Mouse (Mus musculus): ENCODE measurements around the gene Commd7. TPM values are rescaled to one million over a fixed set of nuclear protein-coding genes. Genes with fewer than 3 reads are reported as not detected.

Gene Commd7
- polyA plus RNA-seq, 1 experiment from 2014 or later: 87.4 TPM

GRCm38 (mm10) chr2:153632871-153633226 lies 268 bp upstream of the Commd7 start:
- Histone ChIP-seq H3K9ac (replicated peaks; ENCODE audit: low read length) (peak overlapping the region; percentile 98), H3K4me2 (replicated peaks; ENCODE audit: low read depth, low read length) (peak overlapping the region; percentile 59), H3K36me3 (ENCODE audit: insufficient read depth, low read length) (peaks cover 12% of the 10 kb centered on the region), H3K4me3 (ENCODE audit: low read length) (peak overlapping the region; percentile 93), H3K4me1 (ENCODE audit: insufficient read depth, low read length) (peaks cover 16% of the 10 kb centered on the region), H3K9me3 (ENCODE audit: low read length) (no peaks in the 10 kb centered on the region), H3K27ac (ENCODE audit: low read length) (peak overlapping the region; percentile 96), H3K27me3 (ENCODE audit: insufficient read depth, low read length) (no peaks in the 10 kb centered on the region)
- WGBS: 16% methylated on average over 2 of the region's 2 CpGs
- no peak; the same call in 1 of the 2 replicates for ATAC-seq (ENCODE audit: low FRiP score, low TSS enrichment)

GRCm38 (mm10) chr2:153630950-153631349 lies 1.6 kb downstream of the Commd7 start:
- WGBS: 81% methylated on average over 3 of the region's 3 CpGs
- Histone ChIP-seq H3K4me2 (replicated peaks; ENCODE audit: low read depth, low read length) (no peak overlapping the region), H3K9ac (replicated peaks; ENCODE audit: low read length) (no peak overlapping the region)

GRCm38 (mm10) chr2:153622449-153622848 lies 10.1 kb downstream of the Commd7 start:
- ATAC-seq (ENCODE audit: low FRiP score, low TSS enrichment): no peak
- H3K27ac ChIP-seq (ENCODE audit: low read length): no peak overlapping the region
- 64% methylated on average over 10 of the region's 10 CpGs for WGBS

More at GRCm38 (mm10) chr2:153630950-153631349, 1.6 kb downstream of the Commd7 start:
- Histone ChIP-seq H3K36me3 (ENCODE audit: insufficient read depth, low read length) (peaks cover 25% of the 10 kb centered on the region), H3K9me3 (ENCODE audit: low read length) (no peaks in the 10 kb centered on the region), H3K4me3 (ENCODE audit: low read length) (no peak overlapping the region), H3K4me1 (ENCODE audit: insufficient read depth, low read length) (peaks cover 16% of the 10 kb centered on the region), H3K27me3 (ENCODE audit: insufficient read depth, low read length) (no peaks in the 10 kb centered on the region), H3K27ac (ENCODE audit: low read length) (no peak overlapping the region)
- no peak for ATAC-seq (ENCODE audit: low FRiP score, low TSS enrichment)

GRCm38 (mm10) chr2:153618889-153619288 lies 13.7 kb downstream of the Commd7 start:
- Histone ChIP-seq H3K4me3 (ENCODE audit: low read length) (no peak overlapping the region), H3K4me2 (replicated peaks; ENCODE audit: low read depth, low read length) (no peak overlapping the region), H3K9ac (replicated peaks; ENCODE audit: low read length) (no peak overlapping the region), H3K27me3 (ENCODE audit: insufficient read depth, low read length) (no peaks in the 10 kb centered on the region), H3K9me3 (ENCODE audit: low read length) (no peaks in the 10 kb centered on the region), H3K4me1 (ENCODE audit: insufficient read depth, low read length) (no peaks in the 10 kb centered on the region), H3K27ac (ENCODE audit: low read length) (no peak overlapping the region), H3K36me3 (ENCODE audit: insufficient read depth, low read length) (peaks cover 57% of the 10 kb centered on the region)
- 78% methylated on average over 10 of the region's 10 CpGs for WGBS
- no peak for ATAC-seq (ENCODE audit: low FRiP score, low TSS enrichment)

More at GRCm38 (mm10) chr2:153622449-153622848, 10.1 kb downstream of the Commd7 start:
- Histone ChIP-seq H3K36me3 (ENCODE audit: insufficient read depth, low read length) (peaks cover 77% of the 10 kb centered on the region), H3K4me3 (ENCODE audit: low read length) (no peak overlapping the region), H3K4me2 (replicated peaks; ENCODE audit: low read depth, low read length) (no peak overlapping the region), H3K4me1 (ENCODE audit: insufficient read depth, low read length) (no peaks in the 10 kb centered on the region), H3K27me3 (ENCODE audit: insufficient read depth, low read length) (no peaks in the 10 kb centered on the region), H3K9me3 (ENCODE audit: low read length) (no peaks in the 10 kb centered on the region), H3K9ac (replicated peaks; ENCODE audit: low read length) (no peak overlapping the region)

GRCm38 (mm10) chr2:153618439-153618838 lies 14.1 kb downstream of the Commd7 start:
- H3K9ac ChIP-seq (replicated peaks; ENCODE audit: low read length): no peak overlapping the region
- no peak overlapping the region for H3K4me2 ChIP-seq (replicated peaks; ENCODE audit: low read depth, low read length)
- ATAC-seq (ENCODE audit: low FRiP score, low TSS enrichment): no peak
- 87% methylated on average over 6 of the region's 6 CpGs for WGBS
- H3K4me3 ChIP-seq (ENCODE audit: low read length): no peak overlapping the region
- H3K27me3 ChIP-seq (ENCODE audit: insufficient read depth, low read length): no peaks in the 10 kb centered on the region
- peaks cover 53% of the 10 kb centered on the region for H3K36me3 ChIP-seq (ENCODE audit: insufficient read depth, low read length)
- H3K27ac ChIP-seq (ENCODE audit: low read length): no peak overlapping the region
- no peaks in the 10 kb centered on the region for H3K4me1 ChIP-seq (ENCODE audit: insufficient read depth, low read length)
- H3K9me3 ChIP-seq (ENCODE audit: low read length): no peaks in the 10 kb centered on the region

- H3K4me1 ChIP-seq (ENCODE audit: insufficient read depth, low read length): 0 out of 2 replicates have a peak, but pooled peaks cover 5% of the 10 kb centered on the region
- H3K27me3 ChIP-seq (ENCODE audit: insufficient read depth, low read length): no peaks in the 10 kb centered on the region
- H3K9me3 ChIP-seq (ENCODE audit: low read length): no peaks in the 10 kb centered on the region
- 93% methylated on average over 3 of the region's 3 CpGs for WGBS
- H3K27ac ChIP-seq (ENCODE audit: low read length): no peak overlapping the region
- ATAC-seq (ENCODE audit: low FRiP score, low TSS enrichment): no peak
- no peak overlapping the region for H3K4me3 ChIP-seq (ENCODE audit: low read length)
- no peak overlapping the region for H3K9ac ChIP-seq (replicated peaks; ENCODE audit: low read length)
- H3K4me2 ChIP-seq (replicated peaks; ENCODE audit: low read depth, low read length): no peak overlapping the region
- H3K36me3 ChIP-seq (ENCODE audit: insufficient read depth, low read length): peaks cover 38% of the 10 kb centered on the region
These were observed 15.7 kb downstream of the Commd7 start for GRCm38 (mm10) chr2:153616893-153617292.

- H3K9ac ChIP-seq (replicated peaks; ENCODE audit: low read length): no peak overlapping the region
- H3K4me3 ChIP-seq (ENCODE audit: low read length): no peak overlapping the region
- 34% methylated on average over 3 of the region's 3 CpGs for WGBS
- no peak overlapping the region for H3K4me2 ChIP-seq (replicated peaks; ENCODE audit: low read depth, low read length)
- no peaks in the 10 kb centered on the region for H3K9me3 ChIP-seq (ENCODE audit: low read length)
- no peak for ATAC-seq (ENCODE audit: low FRiP score, low TSS enrichment)
- peaks cover 19% of the 10 kb centered on the region for H3K4me1 ChIP-seq (ENCODE audit: insufficient read depth, low read length)
- peaks cover under 1% of the 10 kb centered on the region; the same call in 1 of the 2 replicates for H3K36me3 ChIP-seq (ENCODE audit: insufficient read depth, low read length)
- no peaks in the 10 kb centered on the region for H3K27me3 ChIP-seq (ENCODE audit: insufficient read depth, low read length)
- no peak overlapping the region for H3K27ac ChIP-seq (ENCODE audit: low read length)
These were observed 19.8 kb downstream of the Commd7 start for GRCm38 (mm10) chr2:153612594-153613281.

- Histone ChIP-seq H3K9me3 (ENCODE audit: low read length) (no peaks in the 10 kb centered on the region), H3K27me3 (ENCODE audit: insufficient read depth, low read length) (no peaks in the 10 kb centered on the region), H3K4me3 (ENCODE audit: low read length) (no peak overlapping the region), H3K27ac (ENCODE audit: low read length) (no peak overlapping the region), H3K4me2 (replicated peaks; ENCODE audit: low read depth, low read length) (no peak overlapping the region), H3K4me1 (ENCODE audit: insufficient read depth, low read length) (peaks cover 19% of the 10 kb centered on the region), H3K36me3 (ENCODE audit: insufficient read depth, low read length) (no peaks in the 10 kb centered on the region), H3K9ac (replicated peaks; ENCODE audit: low read length) (no peak overlapping the region)
- no peak for ATAC-seq (ENCODE audit: low FRiP score, low TSS enrichment)
- 91% methylated on average over 1 of the region's 1 CpGs for WGBS
These were observed 20.8 kb downstream of the Commd7 start for GRCm38 (mm10) chr2:153611743-153612142.

GRCm38 (mm10) chr2:153611241-153611630 lies 21.3 kb downstream of the Commd7 start:
- Histone ChIP-seq H3K36me3 (ENCODE audit: insufficient read depth, low read length) (no peaks in the 10 kb centered on the region), H3K4me2 (replicated peaks; ENCODE audit: low read depth, low read length) (no peak overlapping the region), H3K9ac (replicated peaks; ENCODE audit: low read length) (peak overlapping the region; percentile 55; the same call in 1 of the 2 replicates), H3K4me1 (ENCODE audit: insufficient read depth, low read length) (peaks cover 19% of the 10 kb centered on the region), H3K9me3 (ENCODE audit: low read length) (no peaks in the 10 kb centered on the region), H3K27me3 (ENCODE audit: insufficient read depth, low read length) (no peaks in the 10 kb centered on the region), H3K4me3 (ENCODE audit: low read length) (no peak overlapping the region), H3K27ac (ENCODE audit: low read length) (peak overlapping the region; percentile 67)
- WGBS: 67% methylated on average over 7 of the region's 7 CpGs
- ATAC-seq (ENCODE audit: low FRiP score, low TSS enrichment): no peak; the same call in 1 of the 2 replicates

- no peaks in the 10 kb centered on the region for H3K27me3 ChIP-seq (ENCODE audit: insufficient read depth, low read length)
- peak; percentile 28 for ATAC-seq (ENCODE audit: low FRiP score, low TSS enrichment)
- H3K27ac ChIP-seq (ENCODE audit: low read length): peak overlapping the region; percentile 67
- 19% methylated on average over 14 of the region's 14 CpGs for WGBS
- H3K4me2 ChIP-seq (replicated peaks; ENCODE audit: low read depth, low read length): no peak overlapping the region
- H3K9me3 ChIP-seq (ENCODE audit: low read length): no peaks in the 10 kb centered on the region
- H3K9ac ChIP-seq (replicated peaks; ENCODE audit: low read length): peak overlapping the region; percentile 55
- no peak overlapping the region for H3K4me3 ChIP-seq (ENCODE audit: low read length)
- H3K36me3 ChIP-seq (ENCODE audit: insufficient read depth, low read length): no peaks in the 10 kb centered on the region
- H3K4me1 ChIP-seq (ENCODE audit: insufficient read depth, low read length): peaks cover 19% of the 10 kb centered on the region
These were observed 21.9 kb downstream of the Commd7 start for GRCm38 (mm10) chr2:153610426-153611240.

All from kidney, embryonic 16.5 days (tissue).